Mouse (Mus musculus): ENCODE measurements around the gene Gm20906.
"Not testable (repeated sequence)": the region's sequence is repeated elsewhere in the genome, so short reads cannot be mapped to it uniquely, and the experiment has no call there.

Gm20906 gene

DNA sequence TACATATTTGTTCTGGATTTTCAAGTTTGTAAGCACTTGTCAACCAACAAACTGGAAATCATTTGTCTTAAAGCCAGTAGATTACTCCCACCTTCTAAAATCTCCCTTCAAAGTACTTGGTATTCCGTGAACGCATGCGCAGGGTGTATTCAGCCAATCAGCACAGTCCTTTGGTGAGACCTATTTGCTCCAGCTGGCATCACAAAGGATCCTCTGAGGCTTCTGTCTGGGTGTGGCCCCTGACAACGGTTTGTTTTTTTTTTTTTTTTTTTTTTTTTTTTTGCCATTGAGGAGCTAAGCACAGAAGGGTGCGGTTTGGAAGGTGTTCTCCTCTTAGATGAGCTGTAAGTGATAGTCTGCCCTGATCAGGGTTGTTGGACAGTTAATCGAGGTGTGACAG is at the start of gene Gm20906:
Gene Gm20906 (plus strand): TSS at position 301 of the 400 bp plus-strand sequence.
- DNase-seq (ENCODE audit: low spot score) = not testable (repeated sequence)

Measured in left cerebral cortex, adult 11 months (tissue).